ENCODE assay signal across 8 mouse cellular contexts in the genomic region with DNA sequence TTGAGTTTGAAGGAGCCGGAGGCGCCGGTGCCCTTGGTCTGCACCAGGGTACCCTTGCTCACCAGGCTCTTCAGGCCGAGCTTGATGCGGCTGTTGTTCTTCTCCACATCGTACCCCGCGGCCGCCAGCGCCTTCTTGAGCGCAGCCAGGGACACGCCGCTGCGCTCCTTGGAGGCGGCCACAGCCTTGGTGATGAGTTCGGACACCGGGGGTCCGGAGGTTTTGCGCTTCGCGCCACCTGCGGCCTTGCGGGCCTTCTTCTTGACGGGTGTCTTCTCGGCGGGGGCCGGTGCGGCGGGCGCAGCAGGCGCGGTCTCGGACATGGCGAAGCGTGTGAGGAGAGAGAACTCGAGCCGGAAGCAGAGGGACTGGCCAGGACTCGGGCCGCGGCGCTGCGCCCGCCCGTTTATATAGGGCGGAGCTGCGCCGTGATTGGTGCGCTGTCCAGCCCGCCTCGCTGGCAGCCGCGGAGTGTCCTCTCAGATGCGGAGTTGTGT. TPM values are rescaled to one million over a fixed set of nuclear protein-coding genes. Genes with fewer than 3 reads are reported as not detected.
DNase-seq lines count a peak whose midpoint lies in the region; ATAC-seq and TF ChIP-seq lines count a peak whose summit lies in the region.
"Not testable (repeated sequence)": the region's sequence is repeated elsewhere in the genome, so short reads cannot be mapped to it uniquely, and the experiment has no call there.

TSS of gene Hist1h1e (minus strand) at position 384 of the 497 bp plus-strand sequence.

- TF ChIP-seq POLR2A in bone marrow, adult 2 months (IDR thresholded peaks at IDR 0.05; ENCODE audit: borderline replicate concordance, control insufficient read depth, low read depth, low read length), result peak; percentile 98

- whole genome bisulfite sequencing in bone marrow, adult 2 months, result under 1% methylated on average over 53 of the region's 53 CpGs
- under 1% methylated on average over 50 of the region's 53 CpGs for WGBS in embryonic facial prominence, embryonic 15.5 days
- under 1% methylated on average over 45 of the region's 53 CpGs for WGBS in kidney, embryonic 14.5 days
- 0% methylated on average over 53 of the region's 53 CpGs for WGBS in limb, embryonic 15.5 days

- ATAC-seq in embryonic facial prominence, embryonic 15.5 days (ENCODE audit: insufficient number of reproducible peaks, low FRiP score, low TSS enrichment, low read depth), result peak; percentile 92
- ATAC-seq in kidney, embryonic 14.5 days (ENCODE audit: low FRiP score, low TSS enrichment), result peak; percentile 96
- peak; percentile 91 for ATAC-seq in limb, embryonic 15.5 days (ENCODE audit: insufficient number of reproducible peaks, low FRiP score, low TSS enrichment, low read depth)

- not testable (repeated sequence) for H3K4me1 ChIP-seq in bone marrow, adult 2 months (ENCODE audit: control insufficient read depth, insufficient read depth, low read length); embryonic facial prominence, embryonic 15.5 days; kidney, embryonic 14.5 days (ENCODE audit: control insufficient read depth, insufficient read depth, low read length); limb, embryonic 15.5 days

- H3K27ac ChIP-seq in bone marrow, adult 2 months (ENCODE audit: control insufficient read depth, insufficient read depth, low read depth, low read length, poor library complexity), result peak within 1 kb of the TSS; percentile 99
- H3K27ac ChIP-seq in embryonic facial prominence, embryonic 15.5 days (replicated peaks), result peak within 1 kb of the TSS; percentile 98
- H3K27ac ChIP-seq in kidney, embryonic 14.5 days (ENCODE audit: low read depth, low read length), result peak within 1 kb of the TSS; percentile 99
- H3K27ac ChIP-seq in limb, embryonic 15.5 days, result peak within 1 kb of the TSS; percentile 98

- not testable (repeated sequence) for H3K36me3 ChIP-seq in embryonic facial prominence, embryonic 15.5 days; kidney, embryonic 14.5 days (ENCODE audit: control insufficient read depth, insufficient read depth, low read length); limb, embryonic 15.5 days

- not testable (repeated sequence) for H3K9me3 ChIP-seq in embryonic facial prominence, embryonic 15.5 days (replicated peaks); kidney, embryonic 14.5 days (ENCODE audit: control insufficient read depth, low read length); limb, embryonic 15.5 days

- not testable (repeated sequence) for TF ChIP-seq CTCF in bone marrow, adult 2 months (IDR thresholded peaks at IDR 0.05; ENCODE audit: control insufficient read depth, insufficient read depth, low read length)

- not testable (repeated sequence) for H3K27me3 ChIP-seq in embryonic facial prominence, embryonic 15.5 days; kidney, embryonic 14.5 days (ENCODE audit: control insufficient read depth, insufficient read depth, low read length); limb, embryonic 15.5 days

- H3K9ac ChIP-seq in embryonic facial prominence, embryonic 15.5 days, result peak within 1 kb of the TSS; percentile 83
- peak within 1 kb of the TSS; percentile 95 for H3K9ac ChIP-seq in kidney, embryonic 14.5 days (ENCODE audit: low read depth, low read length)
- peak within 1 kb of the TSS; percentile 84 for H3K9ac ChIP-seq in limb, embryonic 15.5 days

- peak within 1 kb of the TSS; percentile 86 for H3K4me2 ChIP-seq in embryonic facial prominence, embryonic 15.5 days (replicated peaks)
- H3K4me2 ChIP-seq in kidney, embryonic 14.5 days (replicated peaks; ENCODE audit: low read depth, low read length), result peak within 1 kb of the TSS; percentile 77
- H3K4me2 ChIP-seq in limb, embryonic 15.5 days, result peak within 1 kb of the TSS; percentile 86

- peak; percentile 82 for DNase-seq in 3T3-L1 (ENCODE audit: low read depth, low spot score)
- DNase-seq in heart, adult 9 months (ENCODE audit: low spot score in 2 of 2), result peak; percentile 91 to 96
- DNase-seq in monocyte, adult 2 months (ENCODE audit: low read depth in 1 of 2, low spot score in 2 of 2), result peak; percentile 66 to 82
- peak; percentile 88 to 90 for DNase-seq in spleen, postnatal 36 days (ENCODE audit: low spot score in 2 of 2)

- H3K4me3 ChIP-seq in bone marrow, adult 2 months (replicated peaks; ENCODE audit: control insufficient read depth, low read depth, low read length), result peak within 1 kb of the TSS; percentile 76
- H3K4me3 ChIP-seq in embryonic facial prominence, embryonic 15.5 days (replicated peaks), result peak within 1 kb of the TSS; percentile 54
- peak within 1 kb of the TSS; percentile 75 for H3K4me3 ChIP-seq in kidney, embryonic 14.5 days (ENCODE audit: low read length)
- H3K4me3 ChIP-seq in limb, embryonic 15.5 days, result peak within 1 kb of the TSS; percentile 59

RNA-seq across cellular contexts. Expression of gene Hist1h1e, which starts in this region (rescaled TPM):
- 27.6 and 54.3 TPM in 2 replicates for polyA plus RNA-seq in bone marrow, adult 2 months (2011; ENCODE audit: insufficient read depth, insufficient read length, low replicate concordance, missing spikeins)
- polyA plus RNA-seq in embryonic facial prominence, embryonic 15.5 days (2015; fragmentation: Nextera tagmentation; extraction: Ambion mirVana), result 14.7 and 20.7 TPM in 2 replicates
- polyA plus RNA-seq in kidney, embryonic 14.5 days (2014; fragmentation: Nextera tagmentation; extraction: Ambion mirVana), result 17.6 and 20.4 TPM in 2 replicates
- 17.2 and 18.2 TPM in 2 replicates for polyA plus RNA-seq in limb, embryonic 15.5 days (2015; fragmentation: Nextera tagmentation; extraction: Ambion mirVana)

Comparison
In these comparisons a context has a peak if more than half of its experiments do, and no peak if none do; other contexts are left out.
1. Peak in every context shown above with its lines: DNase-seq, ATAC-seq, H3K4me3 ChIP-seq and H3K27ac ChIP-seq.